In the genomic region with DNA sequence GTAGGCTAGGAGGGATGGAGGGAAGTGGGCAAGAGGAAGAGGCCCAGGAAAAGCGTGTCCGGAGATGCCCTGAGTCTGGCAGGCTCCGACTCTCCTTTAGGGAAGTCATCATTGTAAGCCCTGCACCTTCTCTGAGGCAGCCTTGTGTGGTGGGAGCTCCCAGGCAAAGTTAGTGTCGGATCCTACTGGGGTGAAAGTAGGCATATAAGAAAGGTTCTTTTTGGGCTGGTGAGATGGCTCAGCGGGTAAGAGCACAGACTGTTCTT, we compare ENCODE assay signal across 8 mouse cellular contexts. TPM values are rescaled to one million over a fixed set of nuclear protein-coding genes. Genes with fewer than 3 reads are reported as not detected.
DNase-seq lines count a peak whose midpoint lies in the region; ATAC-seq and TF ChIP-seq lines count a peak whose summit lies in the region.

No protein-coding gene starts in this region.

- no peak overlapping the region for H3K27ac ChIP-seq in liver, adult 2 months (replicated peaks; ENCODE audit: insufficient read depth, low read depth, low read length)
- peak overlapping the region; percentile 83 for H3K27ac ChIP-seq in embryonic facial prominence, embryonic 14.5 days (replicated peaks; ENCODE audit: low read depth, low read length)
- H3K27ac ChIP-seq in limb, embryonic 10.5 days: peak overlapping the region; percentile 91
- H3K27ac ChIP-seq in neural tube, embryonic 14.5 days (ENCODE audit: low read depth, low read length): peak overlapping the region; percentile 84

- H3K9me3 ChIP-seq in embryonic facial prominence, embryonic 14.5 days (ENCODE audit: control insufficient read depth, low read length): no peaks in the 10 kb centered on the region
- no peaks in the 10 kb centered on the region for H3K9me3 ChIP-seq in limb, embryonic 10.5 days (replicated peaks)
- H3K9me3 ChIP-seq in neural tube, embryonic 14.5 days (ENCODE audit: control insufficient read depth, low read length): no peaks in the 10 kb centered on the region

- 0 out of 2 replicates have a peak, but pooled peaks have one; percentile 0 for ATAC-seq in embryonic facial prominence, embryonic 14.5 days (ENCODE audit: low read depth)
- no peak for ATAC-seq in neural tube, embryonic 14.5 days (ENCODE audit: low read depth)

- 37% methylated on average over 5 of the region's 5 CpGs for WGBS in liver, adult 2 months
- 2% methylated on average over 5 of the region's 5 CpGs for WGBS in embryonic facial prominence, embryonic 14.5 days
- WGBS in limb, embryonic 10.5 days: 5% methylated on average over 5 of the region's 5 CpGs
- under 1% methylated on average over 5 of the region's 5 CpGs for WGBS in neural tube, embryonic 14.5 days

- intact Hi-C loops in left cerebral cortex, postnatal 10 days (cut with DNase I): loop anchor here (10.0 kb wide), 1 partner anchor 200 kb away; no protein-coding TSS in a partner anchor

- H3K79me2 ChIP-seq in liver, adult 2 months (ENCODE audit: control insufficient read depth, insufficient read depth, low read length): 0 out of 2 replicates have a peak, but pooled peaks cover 4% of the 10 kb centered on the region

- TF ChIP-seq POLR2A in liver, adult 2 months (IDR thresholded peaks at IDR 0.05; ENCODE audit: extremely low read depth, insufficient read depth, low read length): no peak

- peak overlapping the region; percentile 73 for H3K4me3 ChIP-seq in liver, adult 2 months (ENCODE audit: insufficient read depth, low read depth, low read length)
- H3K4me3 ChIP-seq in embryonic facial prominence, embryonic 14.5 days (ENCODE audit: low read depth, low read length): peak overlapping the region; percentile 65
- H3K4me3 ChIP-seq in limb, embryonic 10.5 days: peak overlapping the region; percentile 76
- peak overlapping the region; percentile 81 for H3K4me3 ChIP-seq in neural tube, embryonic 14.5 days (ENCODE audit: low read depth, low read length)

- no peak for DNase-seq in liver, adult 2 months (ENCODE audit: extremely low read depth, low read depth, low spot score)
- no peak for DNase-seq in liver
- no peak for DNase-seq in embryonic facial prominence, embryonic 14.5 days (ENCODE audit: low spot score)
- peak; percentile 43 for DNase-seq in limb, embryonic 10.5 days (ENCODE audit: low spot score)
- no peak for DNase-seq in layer of hippocampus, adult 18-20 months (ENCODE audit: low spot score in 2 of 2)
- DNase-seq in layer of hippocampus, postnatal 14 days (ENCODE audit: low spot score in 2 of 2): no peak
- DNase-seq in left cerebral cortex, postnatal 10 days (ENCODE audit: extremely low spot score in 1 of 2, low spot score in 2 of 2): no peak

- no peak for TF ChIP-seq CTCF in liver, adult 2 months (IDR thresholded peaks at IDR 0.05; ENCODE audit: low read depth, low read length)

- H3K4me1 ChIP-seq in liver, adult 2 months (ENCODE audit: control insufficient read depth, insufficient read depth, low read length): peaks cover 8% of the 10 kb centered on the region
- peaks cover 7% of the 10 kb centered on the region; the same call in 1 of the 2 replicates for H3K4me1 ChIP-seq in embryonic facial prominence, embryonic 14.5 days (ENCODE audit: control insufficient read depth, insufficient read depth, low read length)
- H3K4me1 ChIP-seq in limb, embryonic 10.5 days: peaks cover 25% of the 10 kb centered on the region
- H3K4me1 ChIP-seq in neural tube, embryonic 14.5 days (ENCODE audit: control insufficient read depth, insufficient read depth, low read length): peaks cover 14% of the 10 kb centered on the region

- H3K4me2 ChIP-seq in embryonic facial prominence, embryonic 14.5 days (ENCODE audit: low read depth, low read length): peak overlapping the region; percentile 79
- peak overlapping the region; percentile 77 for H3K4me2 ChIP-seq in neural tube, embryonic 14.5 days (ENCODE audit: low read depth, low read length)

- H3K9ac ChIP-seq in liver, adult 2 months (ENCODE audit: low read depth, low read length): peak overlapping the region; percentile 74
- H3K9ac ChIP-seq in embryonic facial prominence, embryonic 14.5 days (ENCODE audit: low read depth, low read length): peak overlapping the region; percentile 83
- H3K9ac ChIP-seq in neural tube, embryonic 14.5 days (replicated peaks; ENCODE audit: low read depth, low read length): peak overlapping the region; percentile 91

- no peaks in the 10 kb centered on the region for H3K27me3 ChIP-seq in liver, adult 2 months (ENCODE audit: control insufficient read depth, insufficient read depth, low read length)
- H3K27me3 ChIP-seq in embryonic facial prominence, embryonic 14.5 days (replicated peaks; ENCODE audit: control insufficient read depth, insufficient read depth, low read length): no peaks in the 10 kb centered on the region
- H3K27me3 ChIP-seq in limb, embryonic 10.5 days (ENCODE audit: low read depth, poor library complexity, severe bottlenecking): no peaks in the 10 kb centered on the region
- H3K27me3 ChIP-seq in neural tube, embryonic 14.5 days (ENCODE audit: control insufficient read depth, insufficient read depth, low read length): peaks cover 3% of the 10 kb centered on the region; the same call in 1 of the 2 replicates

- no peaks in the 10 kb centered on the region; the same call in 1 of the 2 replicates for H3K36me3 ChIP-seq in liver, adult 2 months (ENCODE audit: control insufficient read depth, insufficient read depth, low read length)
- peaks cover 36% of the 10 kb centered on the region for H3K36me3 ChIP-seq in embryonic facial prominence, embryonic 14.5 days (ENCODE audit: control insufficient read depth, insufficient read depth, low read length)
- H3K36me3 ChIP-seq in limb, embryonic 10.5 days: peaks cover 44% of the 10 kb centered on the region
- H3K36me3 ChIP-seq in neural tube, embryonic 14.5 days (ENCODE audit: control insufficient read depth, insufficient read depth, low read length): peaks cover 15% of the 10 kb centered on the region; the same call in 1 of the 2 replicates

RNA-seq across cellular contexts. Expression of a gene that starts 0.7 kb away (rescaled TPM):
- total RNA-seq in liver, adult 2 months (2014; rRNA removed): 5.7 and 6.4 TPM in 2 replicates
- polyA plus RNA-seq in liver, adult 2 months (2012; rRNA removed): 7.8 and 8.5 TPM in 2 replicates
- 77.6 and 92.2 TPM in 2 replicates for polyA plus RNA-seq in embryonic facial prominence, embryonic 14.5 days (2014; fragmentation: Nextera tagmentation; extraction: Ambion mirVana)
- 163 and 166 TPM in 2 replicates for polyA plus RNA-seq in limb, embryonic 10.5 days (2016; fragmentation: Nextera tagmentation; extraction: Ambion mirVana)
- 63.3 and 65.9 TPM in 2 replicates for polyA plus RNA-seq in neural tube, embryonic 14.5 days (2014; fragmentation: Nextera tagmentation; extraction: Ambion mirVana)
- total RNA-seq in layer of hippocampus, adult 18-20 months (2021): 10 to 100 TPM; 44.0 to 44.1 TPM
- 10 to 100 TPM; 41.5 to 43.4 TPM for total RNA-seq in layer of hippocampus, postnatal 14 days (2021)
- total RNA-seq in left cerebral cortex, postnatal 10 days (2021): 10 to 100 TPM; 25.3 to 27.8 TPM

RNA-seq across cellular contexts. Expression of a gene that starts 11.8 kb away (rescaled TPM):
- not detected in 2 replicates for total RNA-seq in liver, adult 2 months (2014; rRNA removed)
- polyA plus RNA-seq in liver, adult 2 months (2012; rRNA removed): not detected in 2 replicates
- polyA plus RNA-seq in embryonic facial prominence, embryonic 14.5 days (2014; fragmentation: Nextera tagmentation; extraction: Ambion mirVana): 0.25 TPM in 1 of 2 replicates, not detected in the other
- polyA plus RNA-seq in limb, embryonic 10.5 days (2016; fragmentation: Nextera tagmentation; extraction: Ambion mirVana): not detected in 2 replicates
- polyA plus RNA-seq in neural tube, embryonic 14.5 days (2014; fragmentation: Nextera tagmentation; extraction: Ambion mirVana): 0.58 and 1.9 TPM in 2 replicates
- 1 to 10 TPM; 1.3 to 2.3 TPM for total RNA-seq in layer of hippocampus, adult 18-20 months (2021)
- total RNA-seq in layer of hippocampus, postnatal 14 days (2021): 1 to 10 TPM; 5.1 to 5.2 TPM
- total RNA-seq in left cerebral cortex, postnatal 10 days (2021): 10 to 100 TPM; 10.9 to 12.4 TPM

RNA-seq across cellular contexts. Expression of a gene that starts 30.1 kb away (rescaled TPM):
- total RNA-seq in liver, adult 2 months (2014; rRNA removed): 1.8 and 1.9 TPM in 2 replicates
- polyA plus RNA-seq in liver, adult 2 months (2012; rRNA removed): 1.4 TPM in 2 replicates
- 2.9 and 3.2 TPM in 2 replicates for polyA plus RNA-seq in embryonic facial prominence, embryonic 14.5 days (2014; fragmentation: Nextera tagmentation; extraction: Ambion mirVana)
- 0.23 and 0.33 TPM in 2 replicates for polyA plus RNA-seq in limb, embryonic 10.5 days (2016; fragmentation: Nextera tagmentation; extraction: Ambion mirVana)
- polyA plus RNA-seq in neural tube, embryonic 14.5 days (2014; fragmentation: Nextera tagmentation; extraction: Ambion mirVana): 0.41 TPM in 1 of 2 replicates, not detected in the other
- 10 to 100 TPM in 1 of 2 experiments, 1 to 10 TPM in 1; 8.5 to 15.2 TPM for total RNA-seq in layer of hippocampus, adult 18-20 months (2021)
- total RNA-seq in layer of hippocampus, postnatal 14 days (2021): 1 to 10 TPM; 7.2 to 9.3 TPM
- total RNA-seq in left cerebral cortex, postnatal 10 days (2021): 1 to 10 TPM; 1.5 to 2.6 TPM

RNA-seq across cellular contexts. Expression of a gene that starts 37.4 kb away (rescaled TPM):
- 9.5 and 12.8 TPM in 2 replicates for total RNA-seq in liver, adult 2 months (2014; rRNA removed)
- polyA plus RNA-seq in liver, adult 2 months (2012; rRNA removed): 14.6 and 15.8 TPM in 2 replicates
- 12.5 and 13.2 TPM in 2 replicates for polyA plus RNA-seq in embryonic facial prominence, embryonic 14.5 days (2014; fragmentation: Nextera tagmentation; extraction: Ambion mirVana)
- 2.9 and 6.2 TPM in 2 replicates for polyA plus RNA-seq in limb, embryonic 10.5 days (2016; fragmentation: Nextera tagmentation; extraction: Ambion mirVana)
- polyA plus RNA-seq in neural tube, embryonic 14.5 days (2014; fragmentation: Nextera tagmentation; extraction: Ambion mirVana): 0.71 and 1.4 TPM in 2 replicates
- total RNA-seq in layer of hippocampus, adult 18-20 months (2021): 10 to 100 TPM; 27.0 to 28.3 TPM
- total RNA-seq in layer of hippocampus, postnatal 14 days (2021): 10 to 100 TPM in 1 of 2 experiments, 1 to 10 TPM in 1; 8.6 to 11.5 TPM
- total RNA-seq in left cerebral cortex, postnatal 10 days (2021): 1 to 10 TPM; 4.2 to 5.3 TPM

RNA-seq across cellular contexts. Expression of a gene that starts 53.8 kb away (rescaled TPM):
- total RNA-seq in liver, adult 2 months (2014; rRNA removed): 5.8 and 6.4 TPM in 2 replicates
- 3.8 and 5.0 TPM in 2 replicates for polyA plus RNA-seq in liver, adult 2 months (2012; rRNA removed)
- polyA plus RNA-seq in embryonic facial prominence, embryonic 14.5 days (2014; fragmentation: Nextera tagmentation; extraction: Ambion mirVana): 27.2 and 31.2 TPM in 2 replicates
- polyA plus RNA-seq in limb, embryonic 10.5 days (2016; fragmentation: Nextera tagmentation; extraction: Ambion mirVana): 46.7 and 50.8 TPM in 2 replicates
- 29.0 and 32.4 TPM in 2 replicates for polyA plus RNA-seq in neural tube, embryonic 14.5 days (2014; fragmentation: Nextera tagmentation; extraction: Ambion mirVana)
- total RNA-seq in layer of hippocampus, adult 18-20 months (2021): 10 to 100 TPM; 23.1 to 23.8 TPM
- 10 to 100 TPM; 21.2 to 22.8 TPM for total RNA-seq in layer of hippocampus, postnatal 14 days (2021)
- 10 to 100 TPM; 20.1 to 21.1 TPM for total RNA-seq in left cerebral cortex, postnatal 10 days (2021)
